Mouse (Mus musculus) T-helper 1 cell (primary cell): ENCODE data around the gene Arpc1a.
"Not testable (repeated sequence)": the region's sequence is repeated elsewhere in the genome, so short reads cannot be mapped to it uniquely, and the experiment has no call there.

ENCODE experiments used
- in situ Hi-C: fragments of 300-600 bp; cut with MboI, MseI; formaldehyde crosslinking; loops from one replicate; pipeline ENCODE4 v1.15.1; 2025; ENCODE audit warnings: high pct_unique_total_duplicates

The Arpc1a gene

GRCm38 (mm10) chr5:145083632-145084451 is at the start of gene Arpc1a, which contains the start of gene Kpna7:
TSS of gene Arpc1a (plus strand) at chr5:145083830.
TSS of gene Kpna7 (minus strand) at chr5:145084030.
- in situ Hi-C loops: no loop called here

DNA sequence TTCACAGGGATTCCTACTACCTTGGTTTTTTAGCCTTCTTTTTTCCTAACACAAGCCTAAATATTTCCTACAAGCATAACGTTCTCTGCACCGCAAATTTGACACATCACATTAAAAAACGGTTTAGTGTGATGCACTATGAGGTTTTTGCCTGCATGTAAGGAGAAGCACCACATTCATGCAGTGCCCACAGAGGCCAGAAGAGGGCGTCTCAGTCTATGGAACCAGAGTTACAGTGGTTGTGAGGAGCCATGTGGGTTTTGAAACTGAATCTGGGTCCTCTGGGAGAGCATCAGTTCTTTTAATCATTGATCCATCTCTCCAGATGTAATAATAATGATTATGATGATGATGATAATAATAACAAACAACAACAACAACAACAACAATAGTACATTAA is 42.0 kb upstream of the Arpc1a start:
- in situ Hi-C loops: no loop called here

DNA sequence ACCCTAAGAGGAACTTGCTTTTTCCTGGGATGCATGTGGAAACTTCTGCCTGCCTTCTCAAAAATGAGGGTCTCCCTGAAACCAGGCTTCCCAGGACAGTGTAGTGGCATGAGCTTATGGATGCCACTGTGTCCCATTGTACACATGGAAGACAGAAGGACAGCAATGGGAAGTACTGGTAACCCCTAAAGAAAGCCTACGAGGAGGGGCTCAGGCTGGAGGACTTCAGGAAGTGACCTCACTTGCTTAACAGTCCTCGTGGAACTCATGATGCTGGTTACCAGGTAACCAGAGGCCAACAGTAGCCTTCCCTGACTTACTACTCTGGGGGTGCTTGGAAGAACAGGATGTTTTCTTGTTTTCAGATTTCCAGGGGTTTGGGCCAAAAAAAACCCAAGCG is 40.9 kb upstream of the Arpc1a start, which contains the start of gene 1700018F24Rik:
Gene 1700018F24Rik (plus strand): TSS at position 301 of the 400 bp plus-strand sequence.
- in situ Hi-C loops: not testable (repeated sequence)

DNA sequence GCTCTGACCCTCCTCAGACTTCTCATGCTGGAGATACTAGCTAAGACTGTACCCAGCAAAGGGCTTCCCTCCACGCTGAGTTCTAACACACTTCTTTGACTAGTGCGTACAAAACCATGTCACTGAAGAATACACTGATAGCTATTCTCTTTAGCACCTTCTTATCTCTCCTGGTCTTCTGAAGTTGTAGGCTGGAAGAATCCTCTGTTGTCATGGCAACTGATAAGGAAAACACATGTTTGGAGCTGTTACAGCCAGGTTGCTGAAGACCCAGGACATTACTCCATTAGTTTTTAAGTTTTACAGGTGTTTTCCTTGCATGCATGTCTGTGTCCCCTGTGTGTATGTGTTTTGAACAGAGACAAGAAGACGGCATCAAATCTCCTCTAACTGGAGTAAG is 29.4 kb upstream of the Arpc1a start:
- in situ Hi-C loops: not testable (repeated sequence)

- in situ Hi-C loops: no loop called here
Measured at GRCm38 (mm10) chr5:145057907-145058306, 25.7 kb upstream of the Arpc1a start.

DNA sequence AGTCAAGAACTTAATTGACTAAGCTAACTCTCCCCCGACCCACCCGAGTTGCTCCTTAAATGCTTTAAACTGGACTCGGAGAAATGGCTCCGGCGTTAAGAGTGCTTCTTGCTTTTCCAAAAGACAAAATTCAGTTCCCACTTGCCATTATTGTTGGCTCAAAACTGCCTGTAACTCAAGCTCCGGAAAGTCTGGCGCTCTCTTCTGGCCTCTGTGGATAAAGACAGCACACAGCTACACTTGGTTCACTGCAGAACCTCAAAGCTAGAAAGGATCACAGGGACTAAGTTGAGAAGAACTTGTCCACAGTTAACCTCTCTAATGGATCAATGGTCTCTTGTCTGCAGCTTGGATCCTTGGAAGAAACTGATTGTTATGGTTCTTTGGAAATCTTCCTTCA is 24.9 kb upstream of the Arpc1a start:
- in situ Hi-C loops: no loop called here

DNA sequence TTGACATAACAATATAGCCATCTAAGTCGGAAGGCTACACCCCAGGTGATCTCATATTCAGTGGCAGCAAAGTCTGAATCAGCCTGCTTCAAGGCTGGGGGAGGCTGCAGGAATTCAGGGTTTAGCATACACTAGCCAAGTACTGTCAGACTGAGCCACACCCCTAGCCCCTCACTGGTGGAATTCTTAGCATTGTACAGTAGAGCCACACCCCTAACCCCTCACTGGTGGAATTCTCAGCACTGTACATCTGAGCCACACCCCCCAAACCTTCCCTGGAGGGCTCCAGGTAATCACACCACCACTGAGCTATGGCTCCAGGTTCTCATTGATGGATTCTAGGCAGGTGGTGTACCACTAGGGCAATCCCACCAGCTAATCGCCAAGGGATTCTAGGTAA is 24.1 kb upstream of the Arpc1a start:
- in situ Hi-C loops: no loop called here

DNA sequence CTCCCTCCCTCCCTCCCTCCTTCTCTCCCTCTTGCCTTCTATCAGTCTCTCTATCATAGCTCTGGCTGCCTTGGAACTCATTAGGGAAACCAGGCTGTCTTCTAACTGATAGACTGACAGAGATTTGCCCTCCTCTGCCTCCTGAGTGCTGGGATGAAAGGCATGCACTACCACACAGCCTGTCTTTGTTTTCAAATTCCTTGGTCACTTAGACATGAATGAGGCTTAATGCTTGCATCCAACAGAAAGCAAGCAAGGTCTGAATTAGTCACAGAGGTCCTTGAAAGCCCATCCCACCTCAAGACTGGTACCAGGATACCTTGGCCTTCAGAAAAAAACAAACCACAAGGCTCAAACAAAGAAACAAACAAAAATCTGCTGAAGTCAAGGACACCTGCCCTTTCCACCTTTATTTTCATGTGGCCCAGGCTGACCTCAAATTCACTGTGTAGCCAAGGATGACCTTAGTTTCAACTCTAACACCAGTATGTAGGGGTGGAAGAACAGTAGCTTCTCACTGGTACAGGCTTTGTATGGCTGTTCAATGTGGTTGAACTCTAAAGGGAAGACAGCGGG is 18.8 kb upstream of the Arpc1a start:
- in situ Hi-C loops: no loop called here

DNA sequence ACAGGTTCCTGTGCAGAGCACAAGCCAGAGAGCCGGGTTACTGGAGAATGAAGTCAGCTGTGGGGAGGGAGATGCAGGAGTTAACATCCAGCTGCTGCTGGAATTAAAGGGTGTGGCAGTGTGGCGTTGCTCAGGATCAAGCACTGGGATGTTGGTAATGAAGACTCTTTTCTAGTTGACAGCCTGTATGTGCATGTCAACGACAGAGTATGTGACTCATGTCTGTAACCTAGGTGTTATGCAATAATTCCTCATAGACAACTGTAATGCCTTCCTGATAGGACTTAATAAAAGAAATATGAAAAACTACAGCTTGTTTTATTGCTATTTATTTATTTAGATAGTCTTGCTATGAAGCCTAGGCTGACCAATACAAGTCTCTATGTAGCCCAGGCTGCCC is 14.8 kb upstream of the Arpc1a start:
- in situ Hi-C loops: no loop called here

DNA sequence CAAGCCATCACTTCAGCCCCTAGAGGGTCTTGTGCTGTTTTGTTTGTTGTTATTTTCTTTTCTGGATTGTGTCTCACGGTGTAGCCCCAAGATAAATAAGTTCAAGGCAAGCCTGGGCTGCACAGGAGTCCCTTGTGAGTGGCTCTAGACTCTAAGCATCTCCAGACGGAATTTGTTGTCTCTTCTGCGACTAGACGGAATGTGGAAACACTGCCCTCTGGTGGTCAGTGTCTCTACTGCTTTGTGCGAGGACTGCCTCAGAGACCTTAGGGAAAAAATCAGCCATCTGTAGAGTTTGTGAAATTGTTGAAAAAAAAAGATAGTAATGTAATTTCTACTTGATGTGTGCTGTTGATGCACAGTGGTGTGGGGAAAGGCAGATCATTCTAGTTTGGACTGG is 13.9 kb upstream of the Arpc1a start:
- in situ Hi-C loops: no loop called here

DNA sequence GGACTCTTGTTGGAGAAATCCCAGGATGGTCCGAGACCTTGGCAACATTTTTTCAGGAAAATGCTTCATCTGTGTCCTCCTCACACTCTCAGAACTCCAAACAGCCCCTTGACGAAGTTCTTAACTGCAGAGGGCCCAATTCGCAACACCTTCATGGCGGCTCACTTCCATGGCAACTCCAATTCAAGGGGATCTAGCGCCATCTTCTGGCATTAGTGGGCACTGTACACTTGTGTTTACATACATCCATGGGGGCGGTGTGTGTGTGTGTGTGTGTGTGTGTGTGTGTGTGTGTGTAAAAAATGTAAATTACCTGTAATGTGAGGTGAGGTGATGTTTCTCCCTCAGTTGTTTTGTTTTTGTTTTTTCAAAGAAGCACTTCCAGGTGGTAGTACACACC is 12.3 kb upstream of the Arpc1a start:
- in situ Hi-C loops: no loop called here

- in situ Hi-C loops: no loop called here
Measured at GRCm38 (mm10) chr5:145075081-145075480, 8.5 kb upstream of the Arpc1a start.

GRCm38 (mm10) chr5:145081866-145082613 is 1.6 kb upstream of the Arpc1a start:
- in situ Hi-C loops: no loop called here

DNA sequence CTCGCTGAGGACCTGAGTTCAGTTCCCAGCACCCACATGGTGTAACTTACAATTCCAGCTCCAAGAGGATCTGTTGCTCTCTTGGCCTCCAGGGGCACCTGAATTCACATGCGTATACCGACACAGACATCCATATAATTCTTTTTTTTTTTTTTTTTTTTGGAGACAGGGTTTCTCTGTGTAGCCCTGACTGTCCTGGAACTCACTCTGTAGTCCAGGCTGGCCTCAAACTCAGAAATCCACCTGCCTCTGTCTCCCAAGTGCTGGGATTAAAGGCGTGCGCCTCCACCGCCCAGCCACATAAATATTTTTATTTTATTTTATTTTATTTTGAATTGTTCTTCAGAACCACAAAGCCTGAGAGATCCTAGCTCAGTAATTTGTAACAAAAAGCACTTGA is 429 bp upstream of the Arpc1a start:
- in situ Hi-C loops: not testable (repeated sequence)

- in situ Hi-C loops: no loop called here
Measured at GRCm38 (mm10) chr5:145084822-145085221, 1.2 kb downstream of the Arpc1a start.

DNA sequence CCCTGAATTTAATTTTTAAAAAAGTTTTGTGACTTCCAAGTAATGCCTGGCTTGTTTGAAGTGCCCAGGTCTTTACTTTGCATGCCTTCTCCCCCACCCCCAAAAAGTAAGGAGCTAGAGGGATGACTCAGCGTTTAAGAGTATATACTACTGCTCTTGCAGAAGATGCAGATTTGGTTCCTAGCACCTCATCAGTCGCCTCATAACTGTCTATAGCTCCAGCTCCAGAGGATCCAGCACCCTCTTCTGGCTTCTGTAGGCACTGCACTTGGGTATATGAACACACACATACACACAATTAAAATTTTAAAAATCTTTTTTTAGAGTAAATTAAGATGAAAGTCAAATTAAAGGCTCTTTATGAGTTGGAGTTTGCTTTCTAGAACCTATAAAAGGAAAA is 4.6 kb downstream of the Arpc1a start:
- in situ Hi-C loops: no loop called here

DNA sequence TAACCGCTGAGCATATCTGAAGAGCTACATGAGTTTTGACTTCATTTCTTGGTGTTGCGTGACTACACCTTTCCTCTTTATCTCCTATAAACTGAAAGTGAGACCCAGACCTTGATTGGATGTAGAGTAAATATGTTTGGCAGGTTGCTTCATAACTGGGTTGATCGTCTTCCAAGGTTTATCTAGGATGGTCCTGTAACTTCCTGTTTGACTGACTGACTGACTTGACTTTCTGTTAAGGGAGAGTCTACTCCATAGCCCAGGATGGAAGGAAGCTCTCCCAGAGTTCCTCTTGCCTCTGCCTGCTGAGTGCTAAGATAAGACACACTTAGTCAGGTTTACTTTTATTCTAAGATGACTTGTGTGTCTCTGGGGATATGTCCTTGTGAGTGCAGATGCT is 6.2 kb downstream of the Arpc1a start:
- in situ Hi-C loops: no loop called here

- in situ Hi-C loops: no loop called here
Measured at GRCm38 (mm10) chr5:145096195-145096594, 12.6 kb downstream of the Arpc1a start.

- in situ Hi-C loops: no loop called here
Measured at GRCm38 (mm10) chr5:145098340-145098821, 14.8 kb downstream of the Arpc1a start.

DNA sequence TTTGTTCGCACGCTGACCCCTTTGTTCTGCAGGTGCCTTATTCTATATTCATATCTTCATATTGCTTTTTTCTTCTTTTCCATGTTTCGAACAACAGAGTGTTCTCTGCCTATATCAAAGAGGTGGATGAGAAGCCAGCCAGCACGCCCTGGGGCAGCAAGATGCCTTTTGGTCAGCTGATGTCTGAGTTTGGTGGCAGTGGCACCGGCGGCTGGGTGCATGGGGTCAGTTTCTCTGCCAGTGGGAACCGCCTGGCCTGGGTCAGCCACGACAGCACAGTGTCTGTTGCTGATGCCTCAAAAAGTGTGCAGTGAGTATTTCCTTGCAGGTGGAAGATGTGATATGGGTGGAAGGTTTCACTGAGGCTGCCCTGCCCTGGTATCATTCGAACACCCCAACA is 17.3 kb downstream of the Arpc1a start:
- in situ Hi-C loops: no loop called here

GRCm38 (mm10) chr5:145101451-145101850 is 17.8 kb downstream of the Arpc1a start:
- in situ Hi-C loops: not testable (repeated sequence)

DNA sequence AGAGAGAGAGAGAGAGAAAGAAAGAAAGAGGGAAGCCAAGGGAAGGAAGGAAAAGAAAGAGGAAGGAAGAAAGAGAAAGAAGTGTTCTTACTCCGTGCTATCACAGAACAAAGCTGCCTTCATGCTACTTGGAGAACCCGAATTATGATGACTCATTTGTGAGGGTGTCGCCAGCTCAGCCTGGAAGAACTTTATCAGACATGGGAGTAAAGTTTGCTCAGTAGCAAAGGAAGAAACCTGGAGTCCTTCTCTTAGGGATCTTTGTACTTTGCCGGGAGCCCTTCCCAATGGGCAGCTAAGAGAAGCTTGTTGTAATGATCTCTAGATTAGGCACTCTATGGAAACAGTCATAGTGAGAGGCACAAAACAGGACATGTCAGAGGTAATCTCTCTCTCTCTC is 19.1 kb downstream of the Arpc1a start:
- in situ Hi-C loops: no loop called here
